Mouse (Mus musculus): ENCODE measurements around the gene Hist1h4c.
"Not testable (repeated sequence)": the region's sequence is repeated elsewhere in the genome, so short reads cannot be mapped to it uniquely, and the experiment has no call there.

The Hist1h4c gene

DNA sequence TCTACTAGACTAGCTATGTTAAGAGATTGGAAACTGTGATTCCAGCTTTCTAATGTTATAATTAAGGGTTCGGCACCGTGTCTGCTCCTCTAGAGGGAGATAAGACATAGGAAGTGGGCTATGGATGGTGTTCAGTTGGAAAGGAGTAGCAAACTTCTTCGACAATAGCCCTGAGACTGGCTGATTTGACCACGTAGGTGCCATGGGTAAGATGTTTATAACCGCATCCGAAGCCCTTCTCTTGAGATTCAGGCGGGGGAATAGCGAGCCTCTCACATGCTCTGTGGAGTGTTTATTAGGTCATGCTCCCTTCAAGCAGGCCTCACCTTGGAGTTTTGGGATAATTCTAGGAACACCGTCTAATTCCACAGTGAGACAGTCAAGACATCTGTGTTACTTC, 3.3 kb downstream of the Hist1h4c start:
- DNase-seq: no peak

DNA sequence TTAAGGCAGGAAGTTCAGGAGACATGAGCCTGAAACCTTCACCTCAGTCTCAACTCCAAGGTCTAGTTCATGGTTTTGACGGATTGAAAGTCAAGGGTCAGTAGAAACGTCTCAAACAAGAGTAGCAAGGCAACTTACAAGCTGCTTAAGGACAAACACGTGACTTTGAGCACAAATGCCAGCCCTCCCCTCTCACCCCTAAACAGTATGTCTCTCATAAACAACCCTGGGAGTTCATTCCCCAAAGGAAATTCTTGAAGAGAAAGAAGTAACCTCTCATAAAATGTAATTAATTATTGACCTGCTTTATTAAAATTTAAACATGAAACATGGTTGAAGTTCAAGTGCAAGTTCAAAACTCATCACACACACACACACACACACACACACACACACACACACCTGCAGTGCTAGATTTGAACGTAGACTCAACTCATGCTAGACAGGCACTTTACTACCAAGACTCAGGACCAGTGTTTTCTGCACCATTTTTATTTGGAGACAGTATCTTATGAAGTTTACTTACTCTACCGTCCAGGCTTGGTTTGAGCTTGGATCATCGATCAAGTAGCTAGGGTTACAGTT, 4.3 kb downstream of the Hist1h4c start:
- DNase-seq: no peak

GRCm38 (mm10) chr13:23689459-23689858, 8.8 kb downstream of the Hist1h4c start:
- DNase-seq: no peak

GRCm38 (mm10) chr13:23688956-23689355, 9.3 kb downstream of the Hist1h4c start:
- no peak for DNase-seq

- DNase-seq: no peak
These were observed 10.3 kb downstream of the Hist1h4c start for GRCm38 (mm10) chr13:23687907-23688306.

DNA sequence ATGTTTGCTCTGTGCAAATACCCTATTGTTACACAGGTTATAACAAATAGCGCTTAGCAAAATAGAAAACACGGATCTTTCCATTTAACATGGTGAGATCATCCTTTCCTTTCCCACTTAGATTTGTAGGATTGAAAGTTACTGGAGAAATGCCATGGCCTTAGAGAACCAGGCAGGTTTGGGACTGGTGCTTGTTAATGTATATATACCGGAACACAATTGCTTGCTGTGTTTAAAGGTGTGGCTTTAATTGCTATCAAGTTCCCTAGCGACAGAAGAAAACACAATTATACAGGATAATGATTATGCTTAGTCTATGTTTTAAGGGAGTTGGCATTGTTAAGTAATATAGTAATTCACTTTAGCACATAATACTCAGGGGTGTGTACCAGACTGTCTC, 11.1 kb downstream of the Hist1h4c start:
- DNase-seq: no peak

DNA sequence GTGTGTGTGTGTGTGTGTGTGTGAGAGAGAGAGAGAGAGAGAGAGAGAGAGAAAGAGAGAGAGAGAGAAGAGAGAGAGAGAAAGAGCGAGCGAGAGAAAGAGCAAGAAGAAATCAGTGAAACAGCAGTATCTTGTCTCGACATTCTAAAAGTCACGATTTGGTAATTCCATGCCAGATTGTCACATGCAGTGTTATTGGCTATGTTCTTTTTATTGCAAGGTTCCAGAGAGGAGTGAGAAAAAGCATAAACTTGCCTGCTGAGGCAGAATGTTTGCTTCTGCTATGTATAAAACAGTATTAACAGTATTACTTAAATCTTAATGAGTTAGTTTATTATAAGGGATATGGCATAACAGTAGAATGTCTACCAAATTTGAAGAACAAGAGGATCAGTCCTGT, 12.3 kb downstream of the Hist1h4c start:
- DNase-seq: no peak

DNA sequence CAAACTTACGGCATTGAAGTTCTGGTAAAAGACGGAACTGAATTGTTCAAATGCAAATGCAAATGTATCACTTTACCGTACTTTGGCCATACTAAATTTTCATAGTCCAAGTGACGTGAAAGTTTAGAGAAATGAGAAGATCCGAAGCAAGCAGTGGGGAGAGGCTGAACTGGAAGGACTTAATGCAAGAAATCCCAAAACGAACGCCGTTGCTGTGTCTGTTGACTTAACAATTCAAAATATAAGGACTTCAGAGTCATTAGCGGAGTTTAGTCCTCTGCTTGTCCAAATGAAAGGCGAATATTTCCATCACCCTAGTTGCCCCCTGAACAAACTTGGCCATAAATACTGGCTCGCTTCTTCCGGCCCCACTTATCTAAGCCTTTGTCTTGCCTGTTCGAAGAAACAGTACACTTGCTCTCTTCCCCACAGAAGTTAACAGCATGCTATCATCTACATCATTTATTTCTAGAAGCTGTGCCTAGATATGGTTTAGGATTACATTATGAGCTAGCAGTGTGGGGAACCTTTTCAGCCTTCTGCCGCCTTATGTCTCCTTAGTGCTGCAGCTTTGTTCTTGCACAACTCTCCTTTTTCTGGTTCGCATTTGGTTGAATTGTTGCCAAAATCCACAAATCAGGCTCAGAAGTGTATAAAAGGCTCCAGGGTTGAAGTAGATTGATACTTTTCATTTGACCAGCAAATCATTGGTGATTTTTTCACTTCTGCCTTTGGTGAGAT, 13.0 kb downstream of the Hist1h4c start:
- no peak for DNase-seq

GRCm38 (mm10) chr13:23684295-23684945, 13.8 kb downstream of the Hist1h4c start:
- peak; percentile 67 for DNase-seq

- peak; percentile 78 for DNase-seq
These were observed 14.4 kb downstream of the Hist1h4c start, which contains the start of the genes Hist1h2ac and Hist1h2bc for GRCm38 (mm10) chr13:23683755-23684281. TSS of gene Hist1h2ac (minus strand) at chr13:23683948. TSS of gene Hist1h2bc (plus strand) at chr13:23684199.

- not testable (repeated sequence) for DNase-seq
These were observed 15.1 kb downstream of the Hist1h4c start for GRCm38 (mm10) chr13:23682947-23683754.

DNA sequence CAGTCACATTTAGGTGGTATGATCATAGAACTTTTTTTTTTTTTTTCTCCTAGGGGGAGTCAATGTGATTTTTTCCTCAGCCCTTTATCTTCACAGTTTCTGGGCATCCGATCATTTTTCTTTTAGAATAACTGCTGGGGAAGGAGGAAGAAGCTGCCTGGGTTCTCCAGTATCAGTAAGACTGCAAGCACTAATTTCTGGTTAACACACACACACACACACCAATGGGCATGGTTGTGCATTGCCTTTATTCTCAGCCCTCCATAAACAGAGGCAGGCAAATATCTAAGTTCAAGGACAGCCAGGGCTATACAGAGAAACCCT, 15.7 kb downstream of the Hist1h4c start:
- no peak for DNase-seq

DNA sequence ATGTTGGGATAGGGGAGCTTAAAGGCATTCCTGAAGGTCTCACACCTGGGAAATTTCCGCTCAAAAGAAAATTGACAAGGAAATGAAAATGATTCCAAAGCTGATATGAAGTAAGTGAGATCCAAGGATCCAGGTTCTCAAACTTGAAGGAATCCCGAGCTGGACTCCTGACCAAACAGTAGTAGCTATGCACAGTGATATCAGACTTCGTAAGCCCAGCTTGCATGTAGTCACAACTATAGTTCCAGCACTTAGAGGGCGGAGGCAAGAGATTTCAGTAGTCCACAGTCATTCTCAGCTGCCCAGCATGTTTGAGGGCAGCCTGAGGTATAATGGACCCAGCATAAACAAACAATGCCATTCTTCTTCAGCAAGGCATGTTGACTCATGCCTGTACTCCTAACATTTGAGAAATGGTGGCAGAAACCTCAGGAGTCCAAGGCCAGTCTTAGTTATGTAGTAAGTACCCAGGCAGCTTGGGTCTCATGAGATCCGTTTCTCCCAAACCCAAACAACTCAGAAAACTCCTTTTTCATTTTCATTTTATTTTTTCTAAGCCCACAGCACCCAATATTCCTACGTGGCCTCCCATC, 16.2 kb downstream of the Hist1h4c start:
- DNase-seq: no peak

DNA sequence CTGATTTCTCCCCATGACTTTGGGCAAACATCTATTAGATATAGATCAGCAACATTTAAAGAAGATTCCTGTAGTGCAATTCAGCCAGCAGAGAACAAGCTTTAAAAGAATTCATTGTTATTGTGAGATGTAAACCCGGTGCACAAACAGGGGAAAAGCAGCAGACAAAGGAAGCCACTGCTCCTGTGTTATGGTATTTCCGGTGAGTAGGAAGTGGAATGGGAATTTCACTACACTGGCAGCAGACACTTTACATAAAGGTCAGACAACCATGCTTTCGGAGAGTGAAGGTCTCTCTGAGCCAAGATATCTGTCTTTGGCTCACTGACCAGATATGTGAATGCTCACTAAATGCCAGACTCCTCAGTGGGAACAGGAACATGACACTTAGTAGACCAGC, 35.7 kb downstream of the Hist1h4c start:
- no peak for DNase-seq

- DNase-seq: no peak
These were observed 38.5 kb downstream of the Hist1h4c start for GRCm38 (mm10) chr13:23659636-23660366.

Data from lung, postnatal 14 days (tissue).